Mouse (Mus musculus) spleen, adult 2 months (tissue): Measurements from ENCODE around the gene Klhl8. TPM values are rescaled to one million over a fixed set of nuclear protein-coding genes. Genes with fewer than 3 reads are reported as not detected.

Experiments used
- DNase-seq, 2 experiments: peaks; one replicate each; pipeline versions ENCODE4 v3.0.0 to v3.0.0-alpha.2; 2012 to 2021; ENCODE audit warnings: low spot score in 2 of 2, low read depth in 1 of 2
- H3K27ac ChIP-seq: fragments of 200-500 bp; 2 replicates; pipeline ENCODE4 v1.5.1; 2012; ENCODE audit warnings: low read length, inconsistent platforms; ENCODE audit not compliant: insufficient read depth
- H3K27me3 ChIP-seq: fragments of 200-500 bp; 2 replicates; pipeline ENCODE4 v1.6.1; 2012; ENCODE audit warnings: mild to moderate bottlenecking, moderate library complexity, low read length, inconsistent platforms; ENCODE audit not compliant: control insufficient read depth, insufficient read depth
- H3K36me3 ChIP-seq: fragments of 200-500 bp; 2 replicates; pipeline ENCODE4 v1.6.1; 2012; ENCODE audit warnings: mild to moderate bottlenecking, low read length, inconsistent platforms; ENCODE audit not compliant: control insufficient read depth, insufficient read depth
- H3K4me1 ChIP-seq: fragments of 200-500 bp; 2 replicates; pipeline ENCODE4 v1.6.1; 2011; ENCODE audit warnings: inconsistent platforms; ENCODE audit not compliant: control insufficient read depth, insufficient read depth, insufficient read length
- H3K4me3 ChIP-seq: fragments of 200-500 bp; 2 replicates; pipeline ENCODE4 v1.5.1; 2011; ENCODE audit warnings: mild to moderate bottlenecking, inconsistent platforms; ENCODE audit not compliant: insufficient read depth, insufficient read length; ENCODE audit errors: extremely low read depth
- CTCF ChIP-seq: fragments of 200-500 bp; IDR thresholded peaks from 2 replicates; pipeline ENCODE4 v1.5.1; 2011; ENCODE audit warnings: mild to moderate bottlenecking, inconsistent platforms; ENCODE audit not compliant: insufficient read depth, insufficient read length, insufficient replicate concordance; ENCODE audit errors: extremely low read depth
- POLR2A ChIP-seq: fragments of 200-500 bp; IDR thresholded peaks from 2 replicates; pipeline ENCODE4 v1.6.1; 2011; ENCODE audit warnings: low read depth, low read length, inconsistent platforms
- WGBS: fragments of 180-500 bp; shearing (Covaris S2); methylation state at CpG from one replicate; pipeline ENCODE4 v1.1.7; 2018; 5-methylcytosine and 5-hydroxymethylcytosine counted together
- polyA plus RNA-seq: library from polyadenylated mRNA; depleted of rRNA; stranded (reverse); fragments of >200 nt; gene quantifications from 2 replicates; pipeline ENCODE4 v1.2.3, GENCODE M21; 2012; rRNA removed

Gene Klhl8
- polyA plus RNA-seq, 1 experiment: 2.0 TPM

DNA sequence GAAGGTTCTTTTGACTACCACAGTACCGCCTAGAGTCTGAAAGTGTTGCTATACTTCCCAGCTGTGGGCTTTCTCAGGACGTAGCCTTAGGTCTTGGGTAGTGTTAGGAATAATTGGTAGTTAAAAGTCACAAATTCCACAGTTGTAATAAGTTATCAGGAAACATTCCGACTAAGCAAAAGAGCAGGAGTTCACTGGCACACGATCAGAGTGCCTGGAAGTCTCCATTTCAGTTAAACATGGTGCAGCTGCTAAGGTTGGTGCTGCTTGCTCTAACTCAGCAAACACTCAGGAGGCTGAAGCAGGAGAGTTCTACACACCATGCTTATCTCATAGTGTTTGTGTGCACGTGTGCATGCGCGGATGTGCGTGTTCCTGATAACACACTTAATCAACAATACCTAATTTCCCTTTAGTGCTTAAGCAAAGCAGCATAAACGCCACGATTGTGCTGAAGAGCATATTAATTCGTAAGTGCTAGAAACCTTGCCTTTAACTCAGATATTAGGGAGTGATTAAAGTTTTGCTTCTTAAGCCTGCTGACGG is 97.0 kb downstream of the Klhl8 start:
- Histone ChIP-seq H3K36me3 (peaks cover 12% of the 10 kb centered on the region), H3K4me3 (no peak overlapping the region), H3K4me1 (no peaks in the 10 kb centered on the region), H3K27me3 (no peaks in the 10 kb centered on the region), H3K27ac (no peak overlapping the region)
- TF ChIP-seq CTCF (no peak), POLR2A (no peak)
- DNase-seq: no peak
- WGBS: 86% methylated on average over 12 of the region's 12 CpGs

DNA sequence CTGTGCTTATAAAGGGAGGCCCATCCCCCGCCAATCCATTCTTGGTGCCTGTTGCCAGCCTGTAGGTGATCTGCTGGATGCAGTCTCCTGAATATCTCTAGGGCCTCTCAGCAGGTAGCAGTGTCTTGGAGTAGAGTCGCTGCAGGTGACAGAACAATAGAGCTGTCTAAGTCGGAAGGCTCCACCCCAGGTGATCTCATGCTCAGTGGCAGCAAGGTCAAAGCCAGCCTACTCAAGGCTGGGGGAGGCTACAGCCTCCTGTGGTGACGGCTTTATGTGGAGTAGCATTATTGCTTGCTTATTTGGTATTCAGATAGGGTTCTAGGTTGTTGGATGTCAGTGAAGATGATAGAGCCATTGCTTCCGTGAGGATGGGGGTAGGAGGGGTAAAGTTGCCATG is 97.8 kb downstream of the Klhl8 start:
- Histone ChIP-seq H3K4me1 (no peaks in the 10 kb centered on the region), H3K36me3 (peaks cover 12% of the 10 kb centered on the region), H3K27me3 (no peaks in the 10 kb centered on the region), H3K27ac (no peak overlapping the region), H3K4me3 (no peak overlapping the region)
- no peak for DNase-seq
- no peak for TF ChIP-seq CTCF
- TF ChIP-seq POLR2A: no peak
- 96% methylated on average over 5 of the region's 5 CpGs for WGBS

Other genes starting within 250 kb of the Klhl8 start
- 15.2 and 16.2 TPM in 2 replicates for gene Aff1, start 218.9 kb downstream of the Klhl8 start, polyA plus RNA-seq
- gene Hsd17b13, start 66.2 kb upstream of the Klhl8 start, polyA plus RNA-seq: 1.6 and 1.8 TPM in 2 replicates
- 12.2 and 13.0 TPM in 2 replicates for gene Hsd17b11, start 110.7 kb upstream of the Klhl8 start, polyA plus RNA-seq
- gene Nudt9, start 135.0 kb upstream of the Klhl8 start, polyA plus RNA-seq: 27.7 and 39.1 TPM in 2 replicates
- gene Gm17660, start 166.3 kb upstream of the Klhl8 start, polyA plus RNA-seq: not detected in 2 replicates
- gene Sparcl1, start 202.5 kb upstream of the Klhl8 start, polyA plus RNA-seq: 17.3 and 18.0 TPM in 2 replicates